Mouse (Mus musculus): Measurements from ENCODE around the gene Pard3b. TPM values are rescaled to one million over a fixed set of nuclear protein-coding genes. Genes with fewer than 3 reads are reported as not detected.
"Not testable (repeated sequence)": the region's sequence is repeated elsewhere in the genome, so short reads cannot be mapped to it uniquely, and the experiment has no call there.

Pard3b gene
- total RNA-seq, 2 experiments from 2014 or later: 11.4 to 15.0 TPM

DNA sequence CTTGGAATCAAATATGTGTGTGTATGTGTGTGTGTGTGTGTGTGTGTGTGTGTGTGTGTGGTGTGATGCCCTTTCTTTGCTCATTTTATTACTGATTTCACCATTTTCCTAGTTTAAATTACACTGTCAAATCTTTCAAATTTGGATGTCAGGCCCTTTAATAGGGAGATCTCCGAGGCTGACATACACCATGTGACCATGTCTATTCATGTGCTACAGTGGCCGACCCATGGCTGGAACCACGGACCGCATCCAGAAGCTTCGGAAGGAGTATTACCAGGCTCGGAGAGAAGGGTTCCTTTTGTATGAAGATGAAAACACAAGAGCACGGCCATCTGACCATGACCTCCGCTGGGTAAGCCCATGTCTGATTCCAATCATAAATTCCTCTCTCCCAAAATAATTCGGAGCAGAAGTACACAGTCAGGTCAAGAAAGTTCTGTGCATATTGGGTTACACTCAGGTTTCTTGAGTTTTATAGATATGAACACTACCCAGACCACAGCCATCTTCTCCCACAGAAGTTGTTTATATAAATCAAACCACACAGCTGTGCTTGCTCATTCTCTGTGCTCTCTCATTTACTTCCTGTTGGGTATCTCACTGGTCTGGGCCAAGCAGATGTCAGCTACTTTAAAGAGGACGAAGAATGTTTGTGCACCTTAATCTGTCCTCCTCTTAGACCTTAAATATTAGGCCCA is 894.0 kb downstream of the Pard3b start:
- DNase-seq: no peak
- intact Hi-C loops (cut with DNase I): no loop called here

DNA sequence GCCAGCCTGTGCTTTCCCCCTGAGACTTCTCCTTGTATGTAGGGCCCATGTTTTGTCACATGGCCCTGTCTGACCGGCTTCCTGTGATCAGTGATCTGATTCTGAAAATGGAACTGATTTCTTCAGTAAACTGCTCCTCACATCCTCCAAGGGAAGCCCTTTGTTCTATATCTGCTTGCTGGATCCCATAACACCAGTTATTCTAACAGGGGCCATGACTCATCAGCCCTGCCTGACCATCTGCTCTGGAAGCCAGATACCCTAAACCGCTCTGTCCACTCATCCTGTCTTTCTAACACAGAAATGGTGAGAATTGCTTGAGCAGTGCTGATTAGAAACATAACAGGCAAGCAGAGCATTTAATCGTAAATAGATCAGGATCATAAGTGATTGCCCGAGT is 910.3 kb downstream of the Pard3b start:
- no peak for DNase-seq
- intact Hi-C loops (cut with DNase I): no loop called here

DNA sequence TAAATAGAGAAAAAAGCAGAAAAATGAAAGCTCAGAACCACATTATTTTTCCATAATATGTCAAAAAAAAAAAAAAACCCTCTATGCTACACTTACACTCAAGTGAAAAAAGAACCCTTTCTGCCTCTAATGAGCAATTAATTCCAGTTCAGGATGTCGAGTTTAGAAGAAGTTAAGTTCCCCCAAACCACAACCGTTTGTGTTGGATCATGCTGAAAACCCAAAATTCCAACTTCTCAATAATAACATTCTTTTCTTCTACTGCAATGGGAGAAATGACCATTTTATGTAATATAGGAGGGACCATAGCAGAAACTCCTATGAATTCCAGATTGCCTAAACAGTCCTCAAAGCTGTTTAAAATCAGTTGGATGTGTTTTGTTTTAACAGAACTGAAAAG is 911.9 kb downstream of the Pard3b start:
- intact Hi-C loops (cut with DNase I): no loop called here
- DNase-seq: no peak

DNA sequence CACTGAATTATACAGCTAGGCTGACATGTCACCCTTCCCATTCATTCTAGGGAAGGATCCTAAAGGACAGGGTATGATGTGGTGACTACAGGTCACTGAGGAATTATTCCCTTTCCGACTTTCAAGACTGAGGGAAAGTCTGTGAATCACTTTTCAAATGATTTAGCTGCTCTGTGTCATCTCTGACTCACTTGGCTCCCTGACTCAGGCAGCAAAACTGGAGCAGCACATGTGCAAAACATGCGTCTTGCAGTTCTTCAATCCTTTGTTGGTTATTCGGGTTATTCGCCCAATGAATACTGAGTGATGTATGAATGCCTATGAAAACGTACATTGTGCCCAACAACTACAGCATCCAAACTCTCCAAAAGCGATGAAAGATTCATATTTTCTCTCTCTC is 912.9 kb downstream of the Pard3b start:
- peak in 1 of 2 experiments; percentile 2 for DNase-seq
- intact Hi-C loops (cut with DNase I): no loop called here

DNA sequence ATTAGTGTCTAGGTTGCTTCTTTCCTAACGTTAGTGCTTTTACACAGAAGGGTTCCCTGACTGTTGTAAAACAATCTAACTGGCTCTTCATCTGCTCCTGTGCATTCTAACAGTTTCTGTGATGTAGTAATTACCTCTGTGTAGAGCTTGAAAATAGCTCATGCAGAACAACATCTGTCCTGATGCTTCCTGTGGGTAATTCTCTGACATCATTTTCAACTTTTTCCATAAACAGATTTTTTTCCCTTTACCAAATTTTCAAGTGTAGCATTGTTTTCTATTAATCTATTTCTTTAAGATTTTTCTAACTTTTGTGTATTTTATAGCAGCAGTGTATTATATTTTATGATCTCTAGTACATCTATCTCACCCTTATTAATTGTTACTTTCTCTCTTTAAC is 917.2 kb downstream of the Pard3b start:
- no peak for DNase-seq
- intact Hi-C loops (cut with DNase I): no loop called here

DNA sequence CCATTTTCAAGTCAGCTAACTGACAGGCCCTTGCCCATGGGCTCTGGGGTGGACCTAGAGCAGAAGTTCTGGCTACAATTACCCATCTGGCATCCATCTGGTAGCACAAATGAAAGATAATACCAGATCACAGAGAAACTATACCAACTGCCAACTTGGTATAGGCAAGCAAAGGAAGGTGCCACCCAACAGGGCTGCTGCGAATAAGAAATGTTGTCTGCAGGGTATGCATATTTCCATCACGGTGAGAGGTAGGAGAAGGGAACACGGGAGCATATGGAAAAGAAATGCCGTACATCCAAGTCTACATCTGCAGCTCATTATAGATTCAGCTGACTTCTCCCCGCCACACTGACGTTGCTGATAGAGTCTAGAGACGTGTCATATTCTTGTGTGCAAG is 924.4 kb downstream of the Pard3b start:
- intact Hi-C loops (cut with DNase I): no loop called here
- no peak for DNase-seq

DNA sequence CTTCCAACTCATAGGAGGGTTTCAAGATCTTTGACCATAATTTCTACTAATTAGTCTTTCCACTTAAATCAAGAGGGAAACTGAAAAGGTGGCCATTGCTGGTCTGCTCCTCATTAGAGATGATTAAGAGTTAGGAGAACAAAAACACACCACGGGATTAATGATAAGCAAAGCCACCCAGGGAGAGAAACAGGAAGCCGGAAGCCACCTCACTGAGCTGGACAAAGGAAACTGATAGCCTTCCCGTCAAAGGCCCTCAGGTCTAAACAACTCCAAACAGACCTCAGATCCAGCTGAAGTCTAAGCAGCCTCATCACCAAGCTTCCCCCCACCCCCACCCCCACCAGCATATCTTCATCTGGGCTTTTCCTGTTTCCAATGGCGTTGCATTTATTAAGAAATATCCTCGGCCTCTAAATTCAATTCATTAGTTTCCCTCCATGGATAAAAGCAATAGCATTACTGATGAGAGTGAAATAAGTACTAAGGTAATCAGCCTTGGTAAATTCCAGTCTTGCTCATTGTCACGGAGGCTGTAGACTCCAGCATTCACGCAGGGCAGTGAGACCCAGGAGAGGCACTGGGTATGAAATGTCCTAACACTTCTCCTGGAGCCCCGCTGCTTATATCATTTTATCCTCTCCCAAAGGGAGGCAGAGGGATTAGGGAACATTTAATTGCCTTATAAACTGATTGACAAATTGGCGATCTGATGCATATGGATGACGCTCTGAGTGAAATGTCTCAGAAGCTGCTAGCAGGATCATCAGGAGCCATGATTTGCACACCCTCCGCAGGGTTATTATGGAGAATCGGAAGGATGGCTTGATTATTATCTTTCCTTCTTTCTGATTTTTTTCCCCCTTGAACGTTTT is 925.9 kb downstream of the Pard3b start:
- intact Hi-C loops (cut with DNase I): no loop called here
- no peak for DNase-seq

DNA sequence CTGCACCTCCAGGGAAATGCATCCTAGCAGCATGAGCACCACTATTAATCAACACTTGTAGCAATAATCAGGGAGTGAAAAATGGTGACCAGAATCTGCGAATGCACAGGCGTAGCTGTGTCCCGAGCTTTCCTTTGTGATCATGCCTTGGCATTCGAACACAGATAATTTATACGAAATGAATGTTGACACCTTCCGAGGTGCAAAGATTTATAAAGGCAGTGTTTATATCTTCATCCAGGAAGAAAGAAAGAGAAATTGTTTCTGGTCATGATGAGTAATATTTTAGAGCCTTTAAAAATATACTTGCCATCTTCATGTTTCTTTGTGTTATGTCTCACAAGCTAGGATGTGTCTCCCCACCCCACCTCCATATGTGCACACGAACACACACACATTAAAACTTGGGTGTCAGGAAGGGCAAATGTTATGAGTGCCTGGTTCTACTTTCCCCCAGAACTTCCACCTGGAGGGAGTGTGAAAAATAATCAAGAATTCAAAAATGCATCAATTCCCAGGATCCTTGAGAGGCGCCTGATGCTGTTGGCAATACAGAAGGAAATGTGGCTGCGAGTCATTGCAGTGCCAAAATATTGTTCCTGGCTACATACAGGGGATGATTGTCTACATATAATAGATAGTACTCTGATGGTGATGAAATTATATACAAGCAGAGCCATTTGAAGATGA is 926.6 kb downstream of the Pard3b start:
- intact Hi-C loops (cut with DNase I): no loop called here
- no peak for DNase-seq

DNA sequence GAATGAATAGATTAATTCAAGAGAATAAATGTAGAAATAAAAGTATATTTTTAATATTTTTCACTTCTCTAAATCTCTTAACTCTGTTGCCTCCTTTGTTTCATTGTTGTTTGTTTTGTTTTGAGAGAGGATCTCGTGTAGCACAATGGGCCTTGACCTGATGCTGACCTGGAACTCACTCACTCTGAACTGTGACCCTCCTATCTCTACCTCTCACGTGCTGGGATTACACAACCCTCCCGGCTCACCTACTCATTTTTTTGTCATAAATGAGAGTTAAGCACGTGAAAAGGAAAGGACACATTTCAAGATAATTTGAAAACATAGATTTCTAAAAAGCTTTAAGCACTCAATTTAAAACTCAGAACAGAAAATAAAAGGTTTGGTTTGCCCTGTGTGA is 928.0 kb downstream of the Pard3b start:
- intact Hi-C loops (cut with DNase I): no loop called here
- DNase-seq: no peak

DNA sequence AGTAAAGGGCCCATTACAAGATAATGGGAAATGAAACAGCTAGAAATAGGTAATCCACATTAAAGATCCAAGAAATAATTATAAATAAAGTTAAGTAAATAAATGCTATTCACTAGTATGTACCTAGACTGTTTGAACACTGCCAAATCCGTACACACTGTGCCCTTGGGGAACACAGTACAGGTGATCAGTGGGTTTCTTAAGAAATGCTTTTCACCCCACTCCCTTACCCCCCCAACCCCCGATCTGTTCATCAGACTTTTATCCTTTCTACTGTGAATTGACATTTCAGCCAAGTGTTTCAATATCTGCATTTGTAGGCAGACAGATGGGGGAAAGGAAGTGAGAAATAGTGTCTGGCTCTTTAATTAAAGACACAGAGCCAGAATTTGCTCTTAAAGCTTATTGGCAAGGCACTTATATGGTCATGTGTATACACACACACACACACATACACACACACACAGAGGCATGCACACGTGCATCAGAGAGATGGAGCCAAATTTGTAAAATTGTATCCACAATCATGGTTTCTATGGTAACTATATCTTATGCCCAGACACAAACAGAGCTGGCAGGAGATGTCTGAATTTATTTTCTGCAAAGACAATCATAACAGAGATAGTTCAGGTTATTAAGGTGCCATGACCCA is 938.4 kb downstream of the Pard3b start:
- DNase-seq: no peak
- intact Hi-C loops (cut with DNase I): no loop called here

DNA sequence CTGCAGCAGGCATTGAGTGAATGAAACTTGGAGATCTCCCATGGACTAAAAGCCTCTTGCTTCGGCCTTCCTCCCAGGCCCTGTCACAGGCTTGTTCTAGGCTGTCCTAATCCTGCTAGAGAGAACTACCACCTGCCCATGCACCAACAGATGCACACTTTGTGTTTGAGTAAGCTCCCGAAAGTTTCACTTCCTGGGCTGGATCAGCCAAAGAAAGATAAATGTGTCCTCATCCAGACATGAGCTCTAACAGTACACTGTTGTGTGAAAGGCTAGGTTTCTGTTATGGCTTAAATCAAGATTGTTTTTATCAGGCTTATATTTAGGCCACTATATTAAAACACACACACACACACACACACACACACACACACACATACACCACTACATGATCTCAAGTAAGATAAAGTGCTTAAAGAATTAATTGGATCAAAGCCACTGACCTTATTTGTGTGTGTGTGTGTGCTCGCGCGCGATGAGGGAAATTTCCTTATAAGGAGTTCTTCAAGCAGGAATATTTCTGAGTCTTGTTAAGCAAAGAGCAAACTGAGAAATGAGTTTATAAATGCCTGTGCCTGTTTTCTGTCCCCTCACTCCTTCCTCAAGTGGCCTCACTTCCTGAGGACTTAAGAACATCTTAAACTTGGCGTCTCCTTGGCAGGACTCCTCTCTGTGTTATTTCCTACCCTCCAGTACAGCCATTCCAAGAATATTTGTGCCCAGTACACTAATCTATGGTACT is 940.6 kb downstream of the Pard3b start:
- intact Hi-C loops (cut with DNase I): no loop called here
- no peak for DNase-seq

DNA sequence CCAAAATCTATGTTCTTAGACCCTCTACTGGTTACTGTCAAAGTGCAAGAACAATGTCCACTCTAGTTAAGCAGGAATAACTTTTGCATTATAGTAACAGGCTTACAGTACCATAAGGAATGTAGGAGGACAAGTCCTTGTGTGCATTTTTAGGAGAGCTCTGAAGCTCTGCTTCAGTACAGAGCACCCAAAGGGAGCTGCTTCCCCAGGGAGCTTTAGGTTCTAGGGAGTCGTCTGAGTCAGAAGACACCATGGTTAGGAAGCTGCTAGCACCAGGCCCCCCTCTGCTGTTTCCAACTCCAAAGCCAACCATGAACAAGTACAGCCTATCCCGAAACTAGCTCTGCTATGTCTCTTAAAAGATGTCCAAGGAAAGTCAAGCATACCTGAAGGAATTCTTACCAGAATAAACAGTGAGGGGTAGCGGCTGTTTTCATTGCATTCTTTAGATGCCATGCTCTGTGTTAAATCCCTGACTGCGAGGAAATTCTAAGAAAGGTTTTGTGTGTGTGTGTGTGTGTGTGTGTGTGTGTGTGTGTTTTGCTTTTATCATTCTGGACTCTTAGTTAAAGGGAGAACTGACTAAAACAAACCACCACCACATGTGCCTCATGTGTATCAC is 941.8 kb downstream of the Pard3b start:
- intact Hi-C loops (cut with DNase I): no loop called here
- no peak for DNase-seq

DNA sequence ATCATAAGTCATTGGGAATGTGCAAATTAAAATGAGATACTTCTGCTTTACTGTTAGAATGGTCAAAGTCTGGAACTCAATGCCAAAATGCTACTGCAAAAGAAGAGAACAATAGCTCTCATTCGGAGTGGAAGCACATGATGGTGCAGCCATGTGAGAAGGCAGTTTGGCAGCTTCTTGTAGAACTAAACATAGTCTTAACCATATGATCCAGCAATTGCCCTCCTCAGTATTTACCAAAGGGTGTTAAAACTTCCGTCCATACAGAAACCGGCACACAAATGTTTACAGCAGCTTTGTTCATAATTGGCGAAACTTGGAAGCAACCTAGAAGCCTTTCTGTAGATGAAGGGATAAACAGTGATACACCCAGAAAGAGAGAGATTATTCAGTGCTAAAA is 943.9 kb downstream of the Pard3b start:
- intact Hi-C loops (cut with DNase I): no loop called here
- DNase-seq: no peak

DNA sequence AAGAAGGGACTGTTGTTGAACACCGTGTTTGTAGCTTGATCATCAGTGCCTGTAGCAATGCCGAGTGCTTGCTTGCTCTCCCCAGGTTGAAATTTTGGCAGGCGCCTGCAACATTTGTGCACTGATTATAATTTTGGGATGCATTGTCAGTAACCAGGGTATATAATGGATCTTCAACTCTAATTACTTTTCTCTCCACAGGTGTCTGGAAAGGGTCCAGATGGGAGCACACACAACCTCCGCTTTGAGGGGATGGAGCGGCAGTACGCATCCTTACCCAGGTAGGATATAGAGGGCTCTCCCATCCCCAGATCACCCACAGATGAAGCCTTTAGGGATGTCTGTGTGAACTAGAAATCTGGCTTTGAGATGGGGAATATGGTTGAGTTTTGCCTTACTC is 948.9 kb downstream of the Pard3b start:
- no peak for DNase-seq
- intact Hi-C loops (cut with DNase I): no loop called here

DNA sequence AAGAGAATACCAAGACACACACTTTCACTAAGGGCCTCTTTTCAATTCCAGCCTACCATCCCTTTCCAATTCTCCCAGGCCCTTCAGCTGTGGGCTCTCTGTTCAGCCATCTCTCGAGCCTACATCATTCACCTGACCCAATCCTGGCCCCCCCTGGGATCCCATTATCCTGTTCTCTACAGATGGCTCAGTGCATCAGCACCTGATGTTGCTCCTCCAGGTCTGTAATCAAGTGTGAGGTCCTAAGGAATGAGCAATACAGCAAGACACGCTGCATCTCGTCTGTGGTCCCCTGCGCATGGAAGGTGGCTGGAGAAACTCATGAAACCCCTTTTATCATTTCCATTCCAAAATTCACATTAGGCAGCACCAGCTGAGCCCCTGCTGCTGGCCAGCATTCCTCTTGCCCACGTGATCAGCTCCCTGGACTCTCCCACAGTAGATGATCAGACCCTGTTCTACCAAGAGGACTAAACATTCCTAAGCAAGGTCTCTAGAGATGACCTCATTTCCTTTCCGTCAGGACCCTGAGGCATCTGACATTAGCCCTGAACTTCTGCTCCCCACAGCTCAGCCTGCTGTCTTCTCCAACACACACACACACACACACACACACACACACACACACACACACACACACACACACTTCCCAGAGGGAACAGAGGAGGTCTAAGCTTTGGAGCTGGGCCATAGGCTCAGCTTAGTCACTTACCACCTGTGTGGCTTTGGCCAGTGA is 952.8 kb downstream of the Pard3b start:
- intact Hi-C loops (cut with DNase I): no loop called here

DNA sequence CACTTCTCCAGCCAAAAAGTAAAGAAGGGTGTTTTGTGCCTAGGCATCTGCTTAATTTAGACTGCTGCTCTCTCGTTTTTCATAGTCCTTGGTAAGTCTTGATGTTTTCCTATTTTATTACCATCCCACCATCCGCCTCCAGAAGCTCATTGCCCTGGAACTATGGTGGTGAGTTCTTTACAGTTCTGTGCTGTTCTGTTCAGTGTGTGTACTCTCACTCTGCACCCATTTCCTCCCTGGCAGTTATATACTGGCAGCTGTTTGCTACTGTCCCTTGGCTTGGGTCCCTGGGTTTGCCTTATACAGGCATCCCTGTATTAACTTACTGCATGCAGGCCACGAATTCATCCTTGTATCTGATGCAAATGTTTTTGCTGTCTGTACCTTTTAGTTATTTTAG is 956.8 kb downstream of the Pard3b start:
- intact Hi-C loops (cut with DNase I): no loop called here
- no peak for DNase-seq

More for the DNA sequence above, 952.8 kb downstream of the Pard3b start:
- DNase-seq: peak; percentile 9 to 40

DNA sequence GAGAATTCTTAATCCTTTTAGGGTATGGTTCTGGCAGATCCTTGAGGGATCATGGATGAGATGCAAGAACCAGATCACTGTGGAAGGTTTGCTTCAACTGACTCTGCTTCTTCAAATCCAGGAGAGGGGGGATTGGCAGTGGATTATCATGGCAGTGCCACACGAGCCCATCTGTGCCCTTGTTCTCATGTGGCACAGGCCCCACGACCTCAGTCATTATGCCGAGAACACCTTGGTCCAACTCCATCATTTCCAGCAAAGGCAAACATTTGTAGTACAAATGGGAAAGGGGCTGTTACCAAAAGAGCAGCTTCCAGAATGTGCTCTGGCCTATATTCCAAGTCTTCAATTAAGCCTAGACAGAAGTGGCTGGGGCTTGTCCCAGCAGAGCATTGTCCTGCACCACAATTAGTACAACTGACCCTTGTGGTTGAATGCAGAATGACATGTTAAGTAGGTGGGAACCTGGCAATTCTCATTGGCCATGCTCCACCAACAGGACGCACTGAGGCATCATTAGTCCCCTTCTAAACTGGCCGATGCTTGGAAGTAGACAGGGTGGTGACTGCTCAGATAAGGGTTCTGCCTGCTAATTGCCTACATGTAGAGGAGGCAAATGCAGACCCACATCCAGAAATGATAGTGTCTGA is 959.3 kb downstream of the Pard3b start:
- intact Hi-C loops (cut with DNase I): no loop called here
- peak in 1 of 2 experiments; percentile 18 for DNase-seq

DNA sequence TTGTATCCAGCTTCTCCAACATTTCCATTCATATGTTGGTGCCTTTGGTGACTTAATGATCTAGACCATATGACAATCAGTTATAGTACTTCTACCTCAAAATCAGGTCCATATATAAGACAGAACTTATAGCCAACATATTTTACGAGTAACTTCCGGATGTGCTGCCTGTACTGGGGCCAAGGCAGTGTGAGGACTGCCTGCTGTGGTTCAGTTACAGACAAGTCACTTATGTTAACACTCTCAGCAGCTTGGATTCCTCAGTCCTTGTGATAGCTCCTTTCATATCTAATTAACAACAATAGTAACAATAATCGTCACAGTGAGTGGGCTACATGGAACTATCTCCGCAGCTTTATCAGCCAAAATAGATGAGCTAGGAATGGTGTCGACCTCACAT is 959.9 kb downstream of the Pard3b start:
- intact Hi-C loops (cut with DNase I): no loop called here
- DNase-seq: no peak

DNA sequence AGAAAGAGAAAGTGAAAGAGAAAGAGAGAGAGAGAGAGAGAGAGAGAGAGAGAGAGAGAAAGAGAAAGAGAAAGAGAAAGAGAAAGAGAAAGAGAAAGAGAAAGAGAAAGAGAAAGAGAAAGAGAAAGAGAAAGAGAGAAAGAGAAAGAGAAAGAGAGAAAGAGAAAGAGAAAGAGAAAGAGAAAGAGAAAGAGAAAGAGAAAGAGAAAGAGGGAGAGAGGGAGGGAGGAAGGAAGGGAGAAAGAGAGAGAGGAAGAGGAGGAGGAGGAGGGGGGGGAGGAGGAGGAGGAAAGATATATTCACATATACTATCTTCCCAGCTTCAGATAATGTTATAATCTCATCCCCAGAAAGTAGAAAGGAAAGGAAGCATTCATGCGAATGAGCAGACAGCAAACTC is 966.0 kb downstream of the Pard3b start:
- DNase-seq; intact Hi-C loops (cut with DNase I): not testable (repeated sequence)
